Mouse (Mus musculus) embryonic facial prominence, embryonic 11.5 days (tissue): ENCODE measurements around the gene Clic3. TPM values are rescaled to one million over a fixed set of nuclear protein-coding genes. Genes with fewer than 3 reads are reported as not detected.
"Not testable (repeated sequence)": the region's sequence is repeated elsewhere in the genome, so short reads cannot be mapped to it uniquely, and the experiment has no call there.

Experiments
- ATAC-seq: fragments of 200-750 bp; cut with Nextera tagmentation; replicated peaks from 2 replicates; pipeline ENCODE4 v1.8.0; 2017; ENCODE audit warnings: low read depth; ENCODE audit not compliant: insufficient number of reproducible peaks, low FRiP score, low TSS enrichment
- DNase-seq: peaks from one replicate; pipeline ENCODE4 v3.0.0-alpha.2; 2015; ENCODE audit warnings: low spot score
- H3K27ac ChIP-seq: fragments of 300-500 bp; sonication (generic); replicated peaks from 2 replicates; pipeline ENCODE4 v1.5.1; 2014; ENCODE audit warnings: mild to moderate bottlenecking, low read depth, low read length, control low read depth
- H3K27me3 ChIP-seq: fragments of 300-500 bp; sonication (generic); 2 replicates; pipeline ENCODE4 v1.6.1; 2014; ENCODE audit warnings: mild to moderate bottlenecking, low read length, moderate library complexity, mixed read lengths; ENCODE audit not compliant: control insufficient read depth, insufficient read depth
- H3K36me3 ChIP-seq: fragments of 300-500 bp; sonication (generic); replicated peaks from 2 replicates; pipeline ENCODE4 v1.6.1; 2014; ENCODE audit warnings: low read depth, mild to moderate bottlenecking, low read length, moderate library complexity, mixed read lengths; ENCODE audit not compliant: control insufficient read depth, insufficient read depth
- H3K4me1 ChIP-seq: fragments of 300-500 bp; sonication (generic); 2 replicates; pipeline ENCODE4 v1.6.1; 2014; ENCODE audit warnings: low read length, mixed read lengths; ENCODE audit not compliant: control insufficient read depth, insufficient read depth
- H3K4me2 ChIP-seq: fragments of 300-500 bp; sonication (generic); 2 replicates; pipeline ENCODE4 v1.6.1; 2014; ENCODE audit warnings: low read depth, mild to moderate bottlenecking, control low read depth, low read length, moderate library complexity
- H3K4me3 ChIP-seq: fragments of 300-500 bp; sonication (generic); 2 replicates; pipeline ENCODE4 v1.5.1; 2014; ENCODE audit warnings: low read depth, low read length, control low read depth
- H3K9ac ChIP-seq: fragments of 300-500 bp; sonication (generic); replicated peaks from 2 replicates; pipeline ENCODE4 v1.6.1; 2014; ENCODE audit warnings: mild to moderate bottlenecking, control low read depth, low read length
- H3K9me3 ChIP-seq: fragments of 300-500 bp; sonication (generic); replicated peaks from 2 replicates; pipeline ENCODE4 v1.6.1; 2016; ENCODE audit warnings: mild to moderate bottlenecking, low read length, inconsistent platforms, mixed read lengths; ENCODE audit not compliant: control insufficient read depth
- WGBS: fragments of 180-500 bp; shearing (Covaris S2); extraction: QIAGEN DNeasy Blood & Tissue Kit; methylation state at CpG from one replicate; pipeline ENCODE4 v1.1.7; 2014; 5-methylcytosine and 5-hydroxymethylcytosine counted together
- polyA plus RNA-seq: library from polyadenylated mRNA; unstranded; fragments of >200 nt; fragmentation: Nextera tagmentation; extraction: Ambion mirVana; gene quantifications from 2 replicates; pipeline ENCODE4 v1.2.1, GENCODE M21; 2014

Gene Clic3
- 0.71 TPM in 1 of 2 replicates, not detected in the other for polyA plus RNA-seq

GRCm38 (mm10) chr2:25456205-25456953 lies at the start of gene Clic3:
Gene Clic3 (plus strand): TSS chr2:25456838.
- Histone ChIP-seq H3K27me3 (no peaks in the 10 kb centered on the region), H3K4me1 (no peaks in the 10 kb centered on the region), H3K4me2 (no peak within 1 kb of the TSS), H3K27ac (no peak within 1 kb of the TSS), H3K9ac (no peak within 1 kb of the TSS), H3K36me3 (no peaks in the 10 kb centered on the region; the same call in 1 of the 2 replicates), H3K9me3 (no peaks in the 10 kb centered on the region), H3K4me3 (no peak within 1 kb of the TSS)
- DNase-seq (no peak), ATAC-seq (no peak)
- 65% methylated on average over 14 of the region's 14 CpGs for WGBS

GRCm38 (mm10) chr2:25408908-25409307 lies 47.7 kb upstream of the Clic3 start:
- no peak overlapping the region for H3K4me3 ChIP-seq
- no peaks in the 10 kb centered on the region for H3K9me3 ChIP-seq
- no peaks in the 10 kb centered on the region for H3K36me3 ChIP-seq
- WGBS, result 87% methylated on average over 10 of the region's 10 CpGs
- no peak overlapping the region for H3K9ac ChIP-seq
- H3K4me2 ChIP-seq, result no peak overlapping the region
- H3K27me3 ChIP-seq, result peaks cover 6% of the 10 kb centered on the region; the same call in 1 of the 2 replicates
- ATAC-seq, result no peak
- H3K4me1 ChIP-seq, result no peaks in the 10 kb centered on the region
- no peak for DNase-seq
- no peak overlapping the region for H3K27ac ChIP-seq

- H3K27me3 ChIP-seq, H3K9me3 ChIP-seq, H3K4me2 ChIP-seq, H3K27ac ChIP-seq, H3K9ac ChIP-seq, ATAC-seq, H3K4me3 ChIP-seq, DNase-seq, H3K36me3 ChIP-seq, H3K4me1 ChIP-seq: not testable (repeated sequence)
Measured at GRCm38 (mm10) chr2:25413436-25413835, 43.2 kb upstream of the Clic3 start.

GRCm38 (mm10) chr2:25417426-25417825 lies 39.2 kb upstream of the Clic3 start:
- no peaks in the 10 kb centered on the region for H3K4me1 ChIP-seq
- no peaks in the 10 kb centered on the region for H3K27me3 ChIP-seq
- H3K9me3 ChIP-seq, result no peaks in the 10 kb centered on the region
- WGBS, result 23% methylated on average over 3 of the region's 3 CpGs
- no peaks in the 10 kb centered on the region for H3K36me3 ChIP-seq
- no peak overlapping the region for H3K27ac ChIP-seq
- no peak overlapping the region for H3K4me3 ChIP-seq
- no peak overlapping the region for H3K9ac ChIP-seq
- ATAC-seq, result no peak
- no peak for DNase-seq
- H3K4me2 ChIP-seq, result no peak overlapping the region

GRCm38 (mm10) chr2:25421896-25422295 lies 34.7 kb upstream of the Clic3 start:
- H3K4me1 ChIP-seq, result no peaks in the 10 kb centered on the region
- WGBS, result 21% methylated on average over 3 of the region's 3 CpGs
- no peak overlapping the region for H3K4me3 ChIP-seq
- no peaks in the 10 kb centered on the region for H3K36me3 ChIP-seq
- peak; percentile 82 for DNase-seq
- H3K27me3 ChIP-seq, result peaks cover 14% of the 10 kb centered on the region
- no peak overlapping the region for H3K4me2 ChIP-seq
- no peaks in the 10 kb centered on the region for H3K9me3 ChIP-seq
- H3K9ac ChIP-seq, result no peak overlapping the region
- ATAC-seq, result no peak
- no peak overlapping the region for H3K27ac ChIP-seq

- WGBS, result 63% methylated on average over 17 of the region's 17 CpGs
- H3K36me3 ChIP-seq, result no peaks in the 10 kb centered on the region
- DNase-seq (no peak), ATAC-seq (no peak)
- 0 out of 2 replicates have a peak within 1 kb of the TSS, but pooled peaks have one; percentile 11 for H3K9ac ChIP-seq
- no peaks in the 10 kb centered on the region for H3K4me1 ChIP-seq
- no peak within 1 kb of the TSS for H3K4me3 ChIP-seq
- peaks cover 14% of the 10 kb centered on the region for H3K27me3 ChIP-seq
- no peaks in the 10 kb centered on the region for H3K9me3 ChIP-seq
- no peak within 1 kb of the TSS for H3K27ac ChIP-seq
- H3K4me2 ChIP-seq, result no peak within 1 kb of the TSS
Measured at GRCm38 (mm10) chr2:25422587-25423410, 33.8 kb upstream of the Clic3 start, which contains the start of gene Fut7. Gene Fut7 (plus strand): TSS chr2:25423267.

GRCm38 (mm10) chr2:25423626-25424025 lies 33.0 kb upstream of the Clic3 start:
- H3K9me3 ChIP-seq, result no peaks in the 10 kb centered on the region
- no peaks in the 10 kb centered on the region for H3K4me1 ChIP-seq
- H3K27me3 ChIP-seq, result peaks cover 14% of the 10 kb centered on the region
- H3K27ac ChIP-seq, result no peak overlapping the region
- H3K4me3 ChIP-seq, result no peak overlapping the region
- H3K36me3 ChIP-seq, result no peaks in the 10 kb centered on the region
- ATAC-seq (no peak), DNase-seq (no peak)
- H3K9ac ChIP-seq, result no peak overlapping the region
- H3K4me2 ChIP-seq, result no peak overlapping the region
- WGBS, result 63% methylated on average over 1 of the region's 1 CpGs

GRCm38 (mm10) chr2:25425481-25425880 lies 31.2 kb upstream of the Clic3 start:
- WGBS, result 43% methylated on average over 27 of the region's 27 CpGs

More at GRCm38 (mm10) chr2:25425481-25425880, 31.2 kb upstream of the Clic3 start:
- H3K27me3 ChIP-seq, result peaks cover 18% of the 10 kb centered on the region
- DNase-seq, result no peak
- ATAC-seq, result no peak
- H3K36me3 ChIP-seq, result no peaks in the 10 kb centered on the region
- no peaks in the 10 kb centered on the region for H3K9me3 ChIP-seq
- H3K27ac ChIP-seq, result no peak overlapping the region
- H3K4me1 ChIP-seq, result no peaks in the 10 kb centered on the region
- H3K4me2 ChIP-seq, result no peak overlapping the region
- H3K4me3 ChIP-seq, result no peak overlapping the region
- H3K9ac ChIP-seq, result no peak overlapping the region
